Mouse (Mus musculus) effector memory CD4-positive, alpha-beta T cell, adult 5 months (primary cell): ENCODE measurements around the gene Msrb1. TPM values are rescaled to one million over a fixed set of nuclear protein-coding genes. Genes with fewer than 3 reads are reported as not detected.

ENCODE experiments used
- polyA plus RNA-seq: library from polyadenylated mRNA; unstranded; fragments of 100-300 nt; shearing (Covaris generic); gene quantifications from one replicate; pipeline ENCODE4 v1.2.1, GENCODE M21; 2017

Gene Msrb1
- 8.5 TPM for polyA plus RNA-seq

DNA sequence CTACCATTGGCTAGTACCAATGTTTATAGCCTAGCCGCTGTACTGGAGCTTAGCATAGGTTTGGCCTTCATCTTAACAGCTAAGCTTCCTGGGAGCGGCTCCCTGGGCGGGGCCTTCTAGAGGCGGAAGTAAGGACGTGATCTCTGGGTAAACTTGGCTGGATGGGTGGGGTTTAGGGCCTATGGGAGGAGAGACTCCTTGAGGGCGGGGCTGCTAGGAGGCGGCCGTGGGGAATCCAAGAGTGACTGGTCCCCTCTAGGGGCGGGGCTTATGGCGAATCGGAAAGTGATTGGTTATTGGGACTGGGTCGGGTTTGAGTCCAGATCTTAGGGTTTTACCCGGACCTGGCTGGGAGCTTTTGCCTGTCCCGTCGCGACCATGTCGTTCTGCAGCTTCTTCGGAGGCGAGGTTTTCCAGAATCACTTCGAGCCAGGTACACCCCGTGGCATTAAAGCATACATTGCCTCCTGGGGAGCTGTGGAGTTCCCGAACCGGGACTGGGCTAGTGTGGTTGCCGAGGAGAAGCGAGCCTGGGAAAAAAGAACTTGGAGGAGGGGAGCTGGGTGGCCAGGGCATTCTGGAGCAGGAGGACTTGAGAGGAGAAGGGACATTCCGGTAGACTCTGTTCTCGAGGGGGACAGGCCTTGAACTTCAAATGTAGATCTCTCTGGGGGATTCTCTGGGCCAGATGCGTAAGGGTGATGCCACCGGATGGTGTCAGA, at the start of gene Msrb1:
Gene Msrb1, plus strand, starts transcription at position 313 of the 722 bp plus-strand sequence.

DNA sequence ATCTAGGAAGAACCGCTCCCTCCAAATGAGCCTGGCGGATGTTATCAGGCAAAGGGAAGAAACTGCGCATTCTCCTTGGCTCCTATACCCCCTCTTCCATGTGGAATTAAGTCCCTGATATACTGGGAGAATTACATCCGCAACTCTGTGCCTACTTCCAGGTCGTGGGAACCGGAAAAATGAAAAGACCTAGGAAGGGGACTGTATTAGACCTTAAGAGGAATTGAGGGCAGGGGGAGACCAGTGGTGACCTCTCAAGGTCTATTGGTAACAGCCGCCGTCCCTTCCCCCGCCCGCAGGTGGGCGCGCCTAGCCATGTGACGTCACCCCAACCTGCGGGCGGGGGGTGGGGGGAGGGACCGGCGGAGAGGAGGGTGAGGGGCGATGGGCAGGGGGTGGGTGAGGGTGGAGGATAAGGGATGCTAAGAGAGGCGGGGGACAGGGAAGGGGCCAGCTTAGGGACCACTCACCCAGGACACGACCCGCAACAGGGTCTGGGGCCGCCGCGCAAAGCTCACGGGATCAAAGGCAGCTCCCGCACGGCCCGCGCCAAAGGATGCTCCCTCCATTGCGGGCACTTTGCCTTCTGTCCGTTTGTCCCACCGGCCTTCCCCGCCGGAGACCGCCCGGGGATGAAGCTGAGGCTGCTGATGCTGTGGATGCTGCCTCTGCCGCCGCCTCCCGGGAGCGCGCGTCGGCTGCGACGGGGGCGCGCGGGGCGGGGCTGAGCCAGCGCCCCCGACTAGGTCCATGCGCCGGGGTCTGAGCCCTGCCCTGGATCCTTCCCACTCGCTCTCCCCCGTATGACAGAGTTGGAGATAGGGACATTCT, 47.0 kb upstream of the Msrb1 start, which contains the start of gene Syngr3:
Gene Syngr3, minus strand, starts transcription at position 705 of the 831 bp plus-strand sequence.

DNA sequence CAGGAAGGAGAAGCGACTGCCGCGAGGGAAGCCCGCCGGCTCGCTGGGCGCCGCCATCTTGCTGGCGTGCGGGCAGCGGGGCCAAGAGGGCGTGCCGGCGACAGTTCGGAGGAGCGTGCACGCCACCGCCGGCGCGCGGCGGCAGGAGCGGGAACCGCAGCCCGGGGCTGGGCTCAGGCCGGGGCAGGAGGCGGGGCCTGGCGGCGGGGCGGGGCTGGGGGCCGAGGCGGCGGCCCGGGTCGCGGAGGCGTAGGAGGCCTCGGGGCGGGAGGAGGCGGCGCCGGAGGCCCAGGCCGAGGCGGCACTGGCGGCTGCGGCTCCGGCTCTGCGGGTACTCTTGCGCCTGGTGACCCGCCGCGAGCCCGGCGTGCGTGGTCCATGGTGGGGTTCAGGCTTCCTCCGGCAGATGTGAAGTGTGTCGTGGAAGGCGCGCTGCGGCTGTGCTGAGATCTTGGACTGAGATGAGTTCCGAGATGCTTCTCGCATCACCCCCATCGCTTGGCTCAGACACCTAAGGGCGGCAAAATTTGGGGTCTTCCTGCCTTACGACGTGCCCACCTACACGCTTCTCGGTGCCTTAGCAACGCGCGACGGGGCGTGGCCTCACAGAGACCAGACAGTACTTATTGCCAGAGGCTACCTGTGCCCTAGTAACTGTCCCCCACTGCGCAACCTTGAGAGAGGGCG, 40.3 kb upstream of the Msrb1 start, which contains the start of the genes Gfer and Noxo1:
Gene Gfer, minus strand, starts transcription at position 146 of the 687 bp plus-strand sequence.
Gene Noxo1, plus strand, starts transcription at position 224 of the 687 bp plus-strand sequence.

DNA sequence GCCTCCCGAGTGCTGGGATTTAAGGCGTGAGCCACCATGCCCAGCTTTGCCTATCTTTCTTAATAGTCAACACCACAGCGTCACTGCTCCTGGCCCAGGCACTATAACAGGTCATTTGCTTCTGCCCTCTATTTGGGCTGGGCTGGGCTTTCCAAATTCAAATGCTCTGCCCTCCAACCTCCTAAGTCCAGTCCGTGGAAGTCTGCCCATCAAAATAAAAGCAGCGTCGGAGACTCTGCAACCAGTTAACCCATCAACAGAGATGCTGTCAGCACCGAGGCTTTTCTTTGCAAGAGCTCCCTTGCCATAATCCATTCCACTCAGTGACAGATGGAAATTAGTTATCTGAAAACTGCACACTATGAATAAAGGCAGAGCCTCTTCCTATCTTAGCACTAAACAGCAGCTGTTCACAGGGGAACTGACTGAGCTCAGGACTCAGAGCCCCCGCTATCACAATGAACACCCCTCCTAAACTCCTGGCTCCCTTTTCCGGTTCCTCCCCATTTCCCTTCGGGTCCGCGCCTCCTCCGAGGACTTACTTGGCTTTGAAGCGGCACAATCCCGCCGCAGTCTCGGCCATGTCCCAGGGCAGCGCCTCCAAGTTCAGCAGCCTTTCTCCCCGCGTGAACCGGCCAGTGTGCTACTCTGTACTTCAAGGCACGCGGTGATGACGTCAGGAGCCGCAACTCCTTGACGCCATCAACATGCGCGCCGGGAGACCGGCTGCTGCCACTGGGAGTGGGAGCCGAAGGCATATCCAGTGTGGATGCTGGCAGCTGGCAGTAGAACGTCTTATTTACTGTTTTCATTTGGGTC, 29.3 kb upstream of the Msrb1 start, which contains the start of gene Tbl3:
Gene Tbl3, minus strand, starts transcription at position 679 of the 819 bp plus-strand sequence.

DNA sequence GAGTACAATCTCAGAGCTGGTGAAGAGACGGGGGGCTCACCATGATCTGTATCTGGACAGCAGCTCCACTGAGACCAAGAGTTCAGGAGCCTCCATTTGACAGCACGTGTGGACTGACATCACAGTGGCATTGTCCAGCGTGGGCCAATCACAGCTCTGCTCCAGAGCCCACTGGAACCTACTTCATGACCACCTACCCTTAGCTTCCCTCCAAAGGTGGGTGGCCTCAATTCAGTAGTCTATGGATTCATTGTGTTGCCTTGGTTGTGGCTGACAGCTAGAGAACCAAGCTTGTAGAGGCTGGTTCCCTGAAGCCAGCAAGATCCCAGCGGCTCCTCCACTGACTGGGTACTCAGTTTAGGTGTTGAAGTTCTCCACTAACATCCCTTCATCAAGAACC, 18.5 kb upstream of the Msrb1 start, which contains the start of the genes Rnf151 and Rps2:
Gene Rnf151, minus strand, starts transcription at position 121 of the 400 bp plus-strand sequence.
Gene Rps2, plus strand, starts transcription at position 174 of the 400 bp plus-strand sequence.

DNA sequence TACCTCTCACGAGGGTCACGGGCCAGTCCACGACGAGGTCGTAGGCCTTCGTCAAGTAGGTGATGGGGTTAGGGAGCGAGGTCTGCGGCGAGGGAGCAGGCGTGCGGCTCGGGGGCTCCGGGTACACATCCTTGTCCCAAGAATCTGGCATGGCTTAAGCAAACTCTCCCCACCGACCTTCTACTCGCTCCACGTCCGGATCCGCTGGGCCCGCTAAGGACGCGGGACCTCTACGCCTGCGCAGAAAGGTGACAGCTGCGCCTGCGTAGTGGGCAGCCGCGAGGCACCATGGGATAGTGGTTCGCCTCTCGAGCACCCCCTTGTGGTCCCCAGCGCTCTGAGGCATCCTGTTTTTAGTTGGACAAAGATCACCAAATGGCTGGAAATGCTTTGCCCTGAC, 12.3 kb upstream of the Msrb1 start, which contains the start of gene Ndufb10:
Gene Ndufb10, minus strand, starts transcription at position 295 of the 400 bp plus-strand sequence.

DNA sequence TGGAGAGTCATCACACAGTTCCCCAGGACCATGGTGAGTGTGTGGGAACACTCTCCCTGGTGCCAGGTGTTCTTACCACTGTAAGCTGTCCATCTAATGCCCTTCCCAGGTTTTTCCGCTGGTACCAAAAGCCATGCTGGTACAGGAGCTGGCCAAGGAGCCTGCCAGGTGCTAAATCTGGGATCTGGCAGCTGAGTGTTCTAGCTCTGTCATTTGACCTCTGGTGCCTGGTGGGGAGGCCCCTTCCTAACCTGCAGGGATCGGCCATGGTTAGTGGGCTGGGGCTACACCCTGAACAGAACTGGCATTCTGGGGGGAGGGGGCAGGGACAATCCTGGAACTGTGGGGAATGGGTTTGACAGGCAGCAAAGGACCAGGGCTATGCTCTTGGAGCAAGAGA, 8.8 kb upstream of the Msrb1 start, which contains the start of gene Rpl3l:
Gene Rpl3l, plus strand, starts transcription at position 203 of the 400 bp plus-strand sequence.

DNA sequence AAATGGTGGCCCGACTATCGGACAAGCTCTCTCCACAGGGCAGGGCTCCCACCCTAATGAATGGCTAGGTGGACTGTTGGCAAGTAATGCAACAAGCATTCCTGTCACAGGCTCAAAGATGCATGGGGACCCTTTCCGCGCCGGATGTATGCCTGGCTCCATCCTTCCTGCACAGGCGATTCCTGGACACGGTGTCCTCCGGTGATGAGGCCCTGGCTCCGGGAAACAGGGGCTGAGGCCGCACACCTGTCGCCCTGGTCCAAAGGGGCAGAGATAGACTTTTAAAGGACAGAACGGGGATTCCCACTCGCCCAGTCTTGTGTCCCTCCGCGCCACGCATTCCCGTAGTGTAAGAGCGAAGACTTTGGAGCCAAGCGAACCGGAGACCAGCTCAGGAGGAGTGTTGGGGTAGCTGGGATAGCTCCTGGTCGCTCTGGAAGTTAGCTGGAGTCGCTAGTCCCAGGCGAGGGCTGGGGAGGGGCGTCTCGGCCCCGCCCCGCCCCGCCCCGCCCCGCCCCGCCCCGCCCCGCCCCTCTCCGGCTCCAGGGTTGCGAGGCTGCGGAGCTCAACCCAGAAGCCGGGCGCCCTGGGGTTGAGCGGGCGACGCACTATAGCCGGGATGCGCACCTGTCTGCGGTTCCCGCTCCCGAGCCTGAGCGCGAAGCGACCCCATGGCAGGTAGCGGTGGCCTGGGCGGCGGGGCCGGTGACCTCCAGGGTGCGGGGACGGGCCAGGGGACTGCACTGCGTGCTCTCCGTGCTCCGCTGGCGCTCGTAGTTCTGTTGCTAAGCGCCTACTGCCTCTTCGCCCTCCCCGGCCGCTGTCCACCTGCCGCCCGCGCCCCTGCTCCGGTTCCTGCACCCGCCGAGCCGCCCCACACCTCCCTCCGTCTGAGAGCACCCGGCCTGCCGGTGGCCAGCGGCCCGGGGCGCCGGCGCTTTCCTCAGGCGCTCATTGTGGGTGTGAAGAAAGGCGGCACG, 16.3 kb downstream of the Msrb1 start, which contains the start of gene Hs3st6:
Gene Hs3st6, plus strand, starts transcription at position 574 of the 980 bp plus-strand sequence.

Other genes with a start within 250 kb of the Msrb1 start
- gene Caskin1, start 248.0 kb upstream of the Msrb1 start, polyA plus RNA-seq: 0.22 TPM
- gene Traf7, start 208.7 kb upstream of the Msrb1 start, polyA plus RNA-seq: 67.3 TPM
- 2.9 TPM for gene Rab26, start 202.4 kb upstream of the Msrb1 start, polyA plus RNA-seq
- 51.9 TPM for gene Pkd1, start 186.8 kb upstream of the Msrb1 start, polyA plus RNA-seq
- 34.7 TPM for gene Tsc2, start 104.0 kb upstream of the Msrb1 start, polyA plus RNA-seq
- 2.6 TPM for gene Nthl1, start 104.0 kb upstream of the Msrb1 start, polyA plus RNA-seq
- gene Slc9a3r2, start 86.3 kb upstream of the Msrb1 start, polyA plus RNA-seq: 0.34 TPM
- not detected for gene Npw, start 78.2 kb upstream of the Msrb1 start, polyA plus RNA-seq
- 20.9 TPM for gene Zfp598, start 67.0 kb upstream of the Msrb1 start, polyA plus RNA-seq
- 0.34 TPM for gene Syngr3, start 46.7 kb upstream of the Msrb1 start, polyA plus RNA-seq
- 30.1 TPM for gene Gfer, start 40.5 kb upstream of the Msrb1 start, polyA plus RNA-seq
- gene Noxo1, start 40.4 kb upstream of the Msrb1 start, polyA plus RNA-seq: 1.4 TPM
- gene Tbl3, start 29.0 kb upstream of the Msrb1 start, polyA plus RNA-seq: 40.1 TPM
- gene Rnf151, start 18.6 kb upstream of the Msrb1 start, polyA plus RNA-seq: not detected
- 937 TPM for gene Rps2, start 18.5 kb upstream of the Msrb1 start, polyA plus RNA-seq
- 131 TPM for gene Ndufb10, start 12.2 kb upstream of the Msrb1 start, polyA plus RNA-seq
- gene Rpl3l, start 8.8 kb upstream of the Msrb1 start, polyA plus RNA-seq: not detected
- gene Hs3st6, start 16.3 kb downstream of the Msrb1 start, polyA plus RNA-seq: not detected
- gene Meiob, start 67.6 kb downstream of the Msrb1 start, polyA plus RNA-seq: not detected
- gene Hagh, start 103.5 kb downstream of the Msrb1 start, polyA plus RNA-seq: 37.5 TPM
- 0.34 TPM for gene Fahd1, start 113.7 kb downstream of the Msrb1 start, polyA plus RNA-seq
- gene Igfals, start 129.4 kb downstream of the Msrb1 start, polyA plus RNA-seq: not detected
- 57.2 TPM for gene Nubp2, start 149.7 kb downstream of the Msrb1 start, polyA plus RNA-seq
- gene Spsb3, start 150.0 kb downstream of the Msrb1 start, polyA plus RNA-seq: 61.2 TPM
- 35.7 TPM for gene Eme2, start 158.4 kb downstream of the Msrb1 start, polyA plus RNA-seq
- 43.8 TPM for gene Mrps34, start 158.5 kb downstream of the Msrb1 start, polyA plus RNA-seq
- gene Nme3, start 159.9 kb downstream of the Msrb1 start, polyA plus RNA-seq: 27.5 TPM
- gene Mapk8ip3, start 200.3 kb downstream of the Msrb1 start, polyA plus RNA-seq: 56.1 TPM
- 20.1 TPM for gene Jpt2, start 224.0 kb downstream of the Msrb1 start, polyA plus RNA-seq